ENCODE assay signal across 14 mouse cellular contexts in genomic region chrX:100765855-100766254, GRCm38 (mm10). TPM values are rescaled to one million over a fixed set of nuclear protein-coding genes. Genes with fewer than 3 reads are reported as not detected.
A peak's percentile ranks its signal among the peaks of the same experiment; 100 is the strongest.
DNase-seq lines count a peak whose midpoint lies in the region; ATAC-seq and TF ChIP-seq lines count a peak whose summit lies in the region.
"Had no signal": no experiment of that assay in that cellular context is flagged by ENCODE, and none has a peak within 500 bp of the region (broad histone marks: within the 10 kb centered on the region; RNA-seq: fewer than 3 reads in every experiment).

No protein-coding gene starts in this region.

- H3K4me3 ChIP-seq in forebrain, postnatal 0 days (ENCODE audit: low read depth, low read length): no peak overlapping the region
- H3K4me3 ChIP-seq in forebrain, embryonic 15.5 days: no peak overlapping the region
- H3K4me3 ChIP-seq in liver, postnatal 0 days (ENCODE audit: low read depth, low read length): no peak overlapping the region
- no peak overlapping the region for H3K4me3 ChIP-seq in liver, embryonic 11.5 days (ENCODE audit: low read depth, low read length)
- H3K4me3 ChIP-seq in E14TG2a.4 (replicated peaks; ENCODE audit: low read length): no peak overlapping the region
- H3K4me3 ChIP-seq: hindbrain, embryonic 15.5 days; kidney, embryonic 15.5 days; limb, embryonic 10.5 days had no signal

- no peaks in the 10 kb centered on the region for H3K27me3 ChIP-seq in forebrain, postnatal 0 days (ENCODE audit: insufficient read depth, low read length)
- no peaks in the 10 kb centered on the region for H3K27me3 ChIP-seq in forebrain, embryonic 15.5 days
- H3K27me3 ChIP-seq in liver, postnatal 0 days (ENCODE audit: insufficient read depth, low read length): peaks cover 27% of the 10 kb centered on the region
- H3K27me3 ChIP-seq in liver, embryonic 11.5 days (replicated peaks; ENCODE audit: control insufficient read depth, insufficient read depth, low read length): peaks cover 24% of the 10 kb centered on the region
- peaks cover 16% of the 10 kb centered on the region for H3K27me3 ChIP-seq in E14TG2a.4 (ENCODE audit: insufficient read depth, low read length)
- H3K27me3 ChIP-seq: hindbrain, embryonic 15.5 days had no signal

- no peaks in the 10 kb centered on the region for H3K4me1 ChIP-seq in forebrain, postnatal 0 days (ENCODE audit: insufficient read depth)
- H3K4me1 ChIP-seq in forebrain, embryonic 15.5 days: 0 out of 2 replicates have a peak, but pooled peaks cover under 1% of the 10 kb centered on the region
- H3K4me1 ChIP-seq in liver, postnatal 0 days (ENCODE audit: insufficient read depth): no peaks in the 10 kb centered on the region
- no peaks in the 10 kb centered on the region for H3K4me1 ChIP-seq in liver, embryonic 11.5 days (replicated peaks; ENCODE audit: control insufficient read depth, insufficient read depth, low read length)
- H3K4me1 ChIP-seq in E14TG2a.4 (replicated peaks; ENCODE audit: low read depth, low read length): peaks cover 4% of the 10 kb centered on the region

- WGBS in forebrain, postnatal 0 days: 81% methylated on average over 6 of the region's 6 CpGs
- WGBS in forebrain, embryonic 15.5 days: 83% methylated on average over 6 of the region's 6 CpGs
- WGBS in liver, postnatal 0 days (ENCODE audit: insufficient replicate concordance): 79% methylated on average over 6 of the region's 6 CpGs
- WGBS in liver, embryonic 11.5 days: 82% methylated on average over 6 of the region's 6 CpGs

- H3K9me3 ChIP-seq in forebrain, postnatal 0 days (ENCODE audit: low read length): no peaks in the 10 kb centered on the region
- H3K9me3 ChIP-seq in forebrain, embryonic 15.5 days: no peaks in the 10 kb centered on the region
- H3K9me3 ChIP-seq in liver, postnatal 0 days (ENCODE audit: low read length): no peaks in the 10 kb centered on the region
- no peaks in the 10 kb centered on the region for H3K9me3 ChIP-seq in liver, embryonic 11.5 days (ENCODE audit: control insufficient read depth, low read length)
- no peaks in the 10 kb centered on the region for H3K9me3 ChIP-seq in E14TG2a.4 (ENCODE audit: low read length)
- H3K9me3 ChIP-seq: hindbrain, embryonic 15.5 days; kidney, embryonic 15.5 days; limb, embryonic 10.5 days had no signal

- no peak overlapping the region for H3K4me2 ChIP-seq in forebrain, postnatal 0 days (ENCODE audit: low read depth)
- no peak overlapping the region for H3K4me2 ChIP-seq in forebrain, embryonic 15.5 days (replicated peaks)
- H3K4me2 ChIP-seq in liver, postnatal 0 days (ENCODE audit: low read depth, low read length): no peak overlapping the region
- no peak overlapping the region for H3K4me2 ChIP-seq in liver, embryonic 11.5 days
- H3K4me2 ChIP-seq: kidney, embryonic 15.5 days had no signal

- no peak overlapping the region for H3K9ac ChIP-seq in forebrain, postnatal 0 days
- no peak overlapping the region for H3K9ac ChIP-seq in forebrain, embryonic 15.5 days (replicated peaks)
- no peak overlapping the region for H3K9ac ChIP-seq in liver, postnatal 0 days (replicated peaks)
- H3K9ac ChIP-seq in liver, embryonic 11.5 days (ENCODE audit: low read depth, low read length): no peak overlapping the region
- H3K9ac ChIP-seq: hindbrain, embryonic 15.5 days; kidney, embryonic 15.5 days had no signal

- H3K27ac ChIP-seq in forebrain, postnatal 0 days (ENCODE audit: low read depth, low read length): no peak overlapping the region
- H3K27ac ChIP-seq in forebrain, embryonic 15.5 days (replicated peaks): no peak overlapping the region
- no peak overlapping the region for H3K27ac ChIP-seq in liver, postnatal 0 days (ENCODE audit: low read depth)
- H3K27ac ChIP-seq in liver, embryonic 11.5 days (ENCODE audit: low read depth, low read length): no peak overlapping the region
- H3K27ac ChIP-seq: kidney, embryonic 15.5 days; limb, embryonic 10.5 days had no signal

- peak; percentile 35; the same call in 1 of the 2 replicates for TF ChIP-seq CTCF in forebrain, postnatal 0 days (IDR thresholded peaks at IDR 0.05; ENCODE audit: low read depth)
- TF ChIP-seq CTCF in liver, postnatal 0 days (IDR thresholded peaks at IDR 0.05; ENCODE audit: low read depth): peak; percentile 36
- peak; percentile 19; the same call in 1 of the 2 replicates for TF ChIP-seq CTCF in E14TG2a.4 (conservative IDR thresholded peaks at IDR 0.05; ENCODE audit: low read length)

- H3K36me3 ChIP-seq in forebrain, postnatal 0 days (ENCODE audit: insufficient read depth): no peaks in the 10 kb centered on the region
- no peaks in the 10 kb centered on the region for H3K36me3 ChIP-seq in forebrain, embryonic 15.5 days
- H3K36me3 ChIP-seq in liver, postnatal 0 days (replicated peaks; ENCODE audit: insufficient read depth, low read length): no peaks in the 10 kb centered on the region
- H3K36me3 ChIP-seq in liver, embryonic 11.5 days (ENCODE audit: control insufficient read depth, insufficient read depth, low read length): no peaks in the 10 kb centered on the region
- H3K36me3 ChIP-seq in E14TG2a.4 (ENCODE audit: insufficient read depth, low read length): no peaks in the 10 kb centered on the region
- H3K36me3 ChIP-seq: hindbrain, embryonic 15.5 days; kidney, embryonic 15.5 days; limb, embryonic 10.5 days had no signal

- no peak for ATAC-seq in forebrain, postnatal 0 days
- no peak for ATAC-seq in forebrain, embryonic 15.5 days (replicated peaks)
- no peak for ATAC-seq in liver, postnatal 0 days
- no peak for ATAC-seq in liver, embryonic 11.5 days (replicated peaks; ENCODE audit: low FRiP score)
- ATAC-seq in granulocyte monocyte progenitor cell, adult 5-6 weeks (replicated peaks; ENCODE audit: poor library complexity, severe bottlenecking): peak; percentile 52

- intact Hi-C loops in gastrocnemius, postnatal 14 days (cut with DNase I; ENCODE audit: low total_unique reads): no loop called here

- no peak for TF ChIP-seq EP300 in liver, postnatal 0 days (IDR thresholded peaks at IDR 0.05; ENCODE audit: low read depth)

- DNase-seq in forebrain, postnatal 0 days: no peak
- DNase-seq in liver, postnatal 0 days: no peak
- no peak for DNase-seq in liver, embryonic 11.5 days (ENCODE audit: low spot score)
- DNase-seq in gastrocnemius, postnatal 14 days: no peak
- DNase-seq in left cerebral cortex, adult 18-20 months (ENCODE audit: low spot score in 2 of 2): no peak
- DNase-seq: adrenal gland, postnatal 14 days; heart, adult 18-20 months had no signal

RNA-seq across cellular contexts. Expression of gene Dlg3, which starts 1.7 kb away (rescaled TPM):
- 39.0 and 42.1 TPM in 2 replicates for total RNA-seq in forebrain, postnatal 0 days (2014; rRNA removed)
- polyA plus RNA-seq in forebrain, postnatal 0 days (2015; fragmentation: Nextera tagmentation; extraction: Ambion mirVana): 2.3 and 2.6 TPM in 2 replicates
- 7.3 and 10.0 TPM in 2 replicates for polyA plus RNA-seq in forebrain, embryonic 15.5 days (2015; fragmentation: Nextera tagmentation; extraction: Ambion mirVana)
- 0.42 and 0.43 TPM in 2 replicates for polyA plus RNA-seq in liver, postnatal 0 days (2015; fragmentation: Nextera tagmentation; extraction: Ambion mirVana)
- polyA plus RNA-seq in liver, embryonic 11.5 days (2014; fragmentation: Nextera tagmentation; extraction: Ambion mirVana): 2.7 and 3.0 TPM in 2 replicates
- total RNA-seq in granulocyte monocyte progenitor cell, adult 5-6 weeks (2014; fragmentation: Nextera tagmentation): 3.3 and 6.3 TPM in 2 replicates
- 2.7 and 4.1 TPM in 2 replicates for total RNA-seq in granulocyte monocyte progenitor cell, adult 5-6 weeks (2017)
- 1 to 10 TPM; 1.7 to 2.3 TPM for total RNA-seq in gastrocnemius, postnatal 14 days (2021)
- 100 to 1,000 TPM; 136 to 140 TPM for total RNA-seq in left cerebral cortex, adult 18-20 months (2021)

RNA-seq across cellular contexts. Expression of gene Gdpd2, which starts 36.2 kb away (rescaled TPM):
- 14.2 and 23.0 TPM in 2 replicates for total RNA-seq in forebrain, postnatal 0 days (2014; rRNA removed)
- 10.5 and 21.8 TPM in 2 replicates for polyA plus RNA-seq in forebrain, postnatal 0 days (2015; fragmentation: Nextera tagmentation; extraction: Ambion mirVana)
- polyA plus RNA-seq in forebrain, embryonic 15.5 days (2015; fragmentation: Nextera tagmentation; extraction: Ambion mirVana): 10.2 and 13.8 TPM in 2 replicates
- 0.04 TPM in 1 of 2 replicates, not detected in the other for polyA plus RNA-seq in liver, postnatal 0 days (2015; fragmentation: Nextera tagmentation; extraction: Ambion mirVana)
- polyA plus RNA-seq in liver, embryonic 11.5 days (2014; fragmentation: Nextera tagmentation; extraction: Ambion mirVana): 0.14 and 0.19 TPM in 2 replicates
- not detected in 2 replicates for total RNA-seq in granulocyte monocyte progenitor cell, adult 5-6 weeks (2014; fragmentation: Nextera tagmentation)
- total RNA-seq in granulocyte monocyte progenitor cell, adult 5-6 weeks (2017): not detected in 2 replicates
- under 1 TPM; 0.11 to 0.37 TPM for total RNA-seq in gastrocnemius, postnatal 14 days (2021)
- 1 to 10 TPM; 6.9 to 7.2 TPM for total RNA-seq in left cerebral cortex, adult 18-20 months (2021)
- total RNA-seq: monocyte, adult 5-6 weeks had no signal

Comparison
In these comparisons a context has a peak if more than half of its experiments do, and no peak if none do; other contexts are left out.
1. RNA of gene Gdpd2, which starts 36.2 kb away (total RNA-seq): 14.2 to 23.0 TPM in forebrain, postnatal 0 days and 6.9 to 7.2 TPM in left cerebral cortex, adult 18-20 months; 0.11 to 0.37 TPM in gastrocnemius, postnatal 14 days and not detected in granulocyte monocyte progenitor cell, adult 5-6 weeks; every median in the first group is over 4 times any median in the second.
2. Peak in every context shown above with its lines, with median percentiles within 50 percentile points of each other: CTCF ChIP-seq.